Mouse (Mus musculus) layer of hippocampus, postnatal 25 days (tissue): ENCODE results near the gene Stk24. TPM values are rescaled to one million over a fixed set of nuclear protein-coding genes. Genes with fewer than 3 reads are reported as not detected.

ENCODE experiments used
- DNase-seq, 2 experiments: peaks; one replicate each; pipeline ENCODE4 v3.0.0; 2022; ENCODE audit warnings: mixed read lengths in 2 of 2, low spot score in 1 of 2; ENCODE audit errors: extremely low spot score in 1 of 2
- total RNA-seq, 2 experiments: library from RNA; stranded (reverse); gene quantifications; 2 replicates each; pipeline ENCODE4 v1.2.3; 2021

Gene Stk24
- total RNA-seq, 2 experiments from 2014 or later, result 57.2 to 57.3 TPM

DNA sequence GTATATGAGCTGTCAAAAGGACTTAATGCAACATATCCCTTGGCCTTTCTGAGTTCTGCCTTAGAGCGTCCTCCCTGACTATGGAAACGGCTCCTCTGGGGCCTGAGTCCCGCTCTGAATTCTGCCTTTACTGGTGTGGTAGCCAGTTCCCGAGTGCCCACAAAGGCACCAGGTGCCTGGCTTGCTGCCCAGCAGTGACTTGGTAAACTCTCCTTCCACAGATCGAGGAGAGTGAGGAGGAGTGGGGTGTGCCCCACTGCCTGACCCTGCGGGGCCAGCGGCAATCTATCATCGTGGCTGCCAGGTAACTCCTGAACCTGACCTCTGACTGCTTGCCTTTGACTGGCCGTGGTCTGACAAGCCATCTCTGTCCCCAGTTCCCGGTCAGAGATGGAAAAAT, 103.8 kb downstream of the Stk24 start:
- no peak for DNase-seq

GRCm38 (mm10) chr14:121274985-121275384, 104.8 kb downstream of the Stk24 start:
- no peak for DNase-seq

- DNase-seq, result no peak
Observed at GRCm38 (mm10) chr14:121270490-121270889, 109.3 kb downstream of the Stk24 start.

- no peak for DNase-seq
Observed at GRCm38 (mm10) chr14:121267801-121268200, 112.0 kb downstream of the Stk24 start.

DNA sequence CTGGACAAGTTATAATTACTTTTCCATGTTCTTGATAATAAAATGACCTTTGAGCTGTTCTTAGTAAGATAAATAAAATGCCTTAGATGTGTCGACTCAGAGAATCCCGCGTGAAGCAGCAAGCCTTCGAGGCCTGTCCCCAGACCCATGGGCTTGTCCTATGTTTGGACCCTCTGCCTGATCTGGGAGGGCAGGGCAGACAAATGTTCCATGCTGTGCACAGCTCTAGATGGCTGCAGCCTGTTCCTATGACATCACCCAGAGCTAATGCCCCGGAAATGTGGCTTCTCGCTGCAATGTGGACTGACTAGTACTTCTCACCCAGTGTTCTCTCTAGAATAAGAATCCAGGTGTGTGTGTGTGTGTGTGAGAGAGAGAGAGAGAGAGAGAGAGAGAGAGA, 115.4 kb downstream of the Stk24 start:
- DNase-seq, result no peak

- DNase-seq, result no peak
Observed at GRCm38 (mm10) chr14:121263912-121264311, 115.9 kb downstream of the Stk24 start.

- DNase-seq, result no peak
Observed at GRCm38 (mm10) chr14:121262606-121263005, 117.2 kb downstream of the Stk24 start.

GRCm38 (mm10) chr14:121261229-121261879, 118.5 kb downstream of the Stk24 start:
- DNase-seq, result no peak

DNA sequence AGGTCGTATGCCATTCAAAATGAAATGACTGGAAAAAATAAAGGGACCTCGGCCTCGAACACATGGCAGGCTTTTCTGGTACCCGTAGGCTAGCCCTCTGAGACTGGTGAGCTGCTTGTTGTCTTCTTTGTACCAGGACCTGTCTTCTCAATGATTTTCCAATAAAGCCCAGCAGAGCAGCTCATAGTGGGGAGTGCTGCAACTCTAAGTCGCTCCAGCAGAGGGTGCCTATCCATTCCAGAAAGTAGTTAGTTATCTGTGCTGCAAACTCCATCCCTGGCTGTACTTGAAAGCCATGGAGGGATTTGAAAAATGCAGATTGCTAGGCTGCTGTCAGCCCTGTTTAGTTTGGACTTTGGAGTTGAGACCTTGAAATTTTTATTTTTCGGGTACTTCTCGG, 120.0 kb downstream of the Stk24 start:
- DNase-seq, result peak in 1 of 2 experiments; percentile 61

DNA sequence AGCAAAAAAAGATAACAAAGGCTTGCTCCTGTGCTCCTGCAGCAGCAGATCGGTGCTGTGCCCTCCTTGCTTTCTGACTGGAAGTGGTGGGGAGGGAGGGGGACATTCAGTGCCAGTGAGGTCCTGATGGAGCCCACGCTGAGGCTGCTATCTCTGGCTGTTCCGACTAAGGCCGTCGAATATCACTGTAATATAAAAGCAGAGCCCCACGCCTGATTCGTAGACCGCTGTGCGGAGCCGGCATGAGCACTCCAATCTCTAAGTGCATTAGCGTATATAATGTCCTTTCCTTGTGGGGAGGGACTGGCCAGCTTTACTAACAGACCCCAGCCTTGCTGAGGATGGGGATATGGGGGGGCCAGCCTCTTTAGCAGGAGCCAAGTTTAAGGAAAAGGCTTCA, 120.5 kb downstream of the Stk24 start:
- no peak for DNase-seq

DNA sequence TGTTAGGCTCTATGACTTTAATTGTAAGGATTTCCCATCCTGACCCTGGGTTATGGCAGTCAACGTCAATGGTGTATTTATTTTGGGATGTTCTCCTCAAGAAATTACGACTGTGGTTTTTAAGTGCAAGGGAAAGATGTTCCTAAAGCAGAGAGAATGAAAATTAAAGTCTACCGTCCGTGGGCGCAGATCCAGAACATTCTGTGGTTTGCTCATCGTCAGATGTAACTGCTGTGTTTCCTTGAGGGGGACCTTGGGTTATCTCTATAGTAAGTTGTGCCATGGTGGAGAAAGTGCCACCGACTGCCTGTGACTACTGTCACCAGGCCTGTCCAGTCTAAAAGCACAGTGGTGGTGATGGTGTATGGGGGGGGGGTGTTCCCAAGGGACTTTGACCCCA, 122.9 kb downstream of the Stk24 start:
- DNase-seq, result no peak

GRCm38 (mm10) chr14:121255469-121255868, 124.3 kb downstream of the Stk24 start:
- no peak for DNase-seq

GRCm38 (mm10) chr14:121254869-121255268, 124.9 kb downstream of the Stk24 start:
- DNase-seq, result no peak

DNA sequence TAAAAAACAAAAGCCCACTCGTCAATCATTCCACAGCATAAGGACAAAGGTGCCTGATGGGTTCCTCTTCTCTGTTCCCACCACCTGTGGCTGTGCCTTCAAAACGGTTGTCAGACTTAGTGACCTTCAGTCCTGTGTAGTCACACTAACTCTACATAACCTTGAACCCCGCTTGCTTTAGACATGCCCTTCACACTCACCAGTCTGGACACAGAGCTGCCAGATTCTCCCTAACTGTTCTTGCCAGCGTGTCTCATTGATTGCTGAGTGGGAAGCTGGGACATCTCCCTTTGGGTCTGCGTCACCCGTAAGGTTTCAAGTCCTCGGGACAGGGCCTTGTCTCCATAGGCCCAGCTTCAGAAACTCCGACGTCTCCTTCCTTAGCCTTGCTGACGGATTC, 127.3 kb downstream of the Stk24 start:
- no peak for DNase-seq

DNA sequence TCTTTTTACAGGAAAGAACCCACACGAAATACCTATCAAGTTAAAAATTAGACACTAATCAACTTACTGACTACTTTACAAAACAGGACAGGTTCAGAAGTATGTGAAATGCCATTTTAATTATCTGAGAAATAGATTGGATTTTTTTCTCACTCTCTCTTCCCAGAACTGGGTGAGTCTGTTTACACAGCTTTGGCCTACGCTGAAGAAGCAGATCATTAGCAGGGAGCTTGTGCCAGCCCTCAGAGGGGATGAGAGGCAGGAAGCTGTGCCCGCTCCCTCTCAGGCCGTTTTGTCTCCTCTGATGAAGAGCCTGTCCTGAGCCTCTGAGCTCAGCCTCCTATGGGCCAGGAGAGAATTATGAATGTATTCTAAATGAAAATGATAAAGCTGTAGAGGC, 128.1 kb downstream of the Stk24 start:
- DNase-seq, result no peak

DNA sequence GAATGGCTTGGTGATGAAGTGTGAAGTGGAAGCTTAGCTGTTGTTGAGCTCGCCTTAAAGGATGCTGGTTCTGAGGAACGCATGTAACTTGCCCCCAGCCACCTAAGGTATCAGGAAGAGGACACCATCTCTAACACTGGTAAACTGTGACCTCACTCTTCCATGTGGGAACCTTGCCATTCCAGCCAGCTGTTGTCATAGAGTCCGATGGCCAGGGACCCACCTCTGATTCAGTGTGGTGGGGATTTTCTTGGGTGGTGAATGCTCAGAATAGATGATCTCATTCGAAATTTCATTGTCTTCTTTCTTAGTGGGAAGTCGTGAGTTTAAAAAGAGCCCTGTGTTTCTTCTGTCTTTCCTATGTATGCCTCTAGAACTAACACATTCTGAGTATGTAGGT, 128.7 kb downstream of the Stk24 start:
- no peak for DNase-seq

DNA sequence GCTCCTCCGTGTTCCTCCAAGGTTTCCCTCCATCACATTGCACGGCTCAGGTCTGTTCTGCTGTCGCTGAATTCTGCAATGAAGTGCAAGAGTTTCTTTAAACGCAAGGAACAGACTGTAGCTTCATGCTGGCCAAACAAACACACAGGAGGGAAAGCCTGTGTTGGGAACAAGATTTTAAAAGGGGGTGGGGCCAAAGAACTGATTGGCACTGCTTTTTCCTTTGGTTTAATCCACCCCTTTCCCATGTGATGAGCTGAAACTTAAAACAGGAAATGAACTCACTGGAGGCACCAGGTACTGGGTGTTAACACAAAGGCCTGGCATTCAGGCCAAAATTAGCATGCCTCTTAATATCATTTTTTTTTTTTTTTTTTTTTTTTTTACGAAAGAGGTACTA, 131.5 kb downstream of the Stk24 start:
- DNase-seq, result no peak

DNA sequence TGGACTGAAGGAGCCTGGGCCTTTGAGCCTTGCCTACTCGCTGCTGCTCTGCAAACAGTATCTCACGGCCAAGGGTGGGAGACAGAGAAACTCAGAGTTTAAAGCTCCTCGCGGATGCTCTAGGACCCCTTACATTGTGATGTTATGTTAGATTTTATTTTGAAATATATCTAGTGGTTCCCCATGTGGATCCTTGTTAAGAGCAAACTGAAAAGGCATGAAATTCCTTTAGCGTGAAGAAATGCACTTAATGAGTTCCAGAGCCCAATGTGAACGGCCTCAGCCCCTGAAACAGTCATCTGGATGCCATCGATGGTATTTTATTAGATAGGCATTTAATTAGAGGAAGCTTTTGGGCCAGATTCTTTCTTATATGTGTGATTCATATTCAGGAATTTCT, 132.5 kb downstream of the Stk24 start:
- DNase-seq, result no peak

- no peak for DNase-seq
Observed at GRCm38 (mm10) chr14:121246048-121246731, 133.6 kb downstream of the Stk24 start.

DNA sequence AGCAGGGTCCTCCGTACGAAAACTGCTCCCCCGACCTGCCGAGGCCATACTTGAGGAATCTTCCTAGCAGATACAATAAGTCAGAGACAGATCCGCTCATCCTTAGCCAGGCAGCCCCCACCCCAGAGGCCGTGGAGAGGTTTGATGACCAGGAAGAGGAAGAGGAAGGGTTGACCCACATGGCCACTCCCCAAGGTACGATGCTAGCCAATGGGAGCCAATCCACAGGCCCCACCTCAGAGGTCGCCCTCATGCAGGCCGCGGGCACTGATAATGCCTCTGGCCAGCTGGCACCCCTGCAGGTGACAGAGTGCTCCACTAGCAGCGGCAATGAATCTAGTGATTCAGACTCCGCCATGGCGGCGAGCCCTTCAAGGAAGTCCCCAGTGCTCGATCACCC, 135.7 kb downstream of the Stk24 start:
- DNase-seq, result no peak

DNA sequence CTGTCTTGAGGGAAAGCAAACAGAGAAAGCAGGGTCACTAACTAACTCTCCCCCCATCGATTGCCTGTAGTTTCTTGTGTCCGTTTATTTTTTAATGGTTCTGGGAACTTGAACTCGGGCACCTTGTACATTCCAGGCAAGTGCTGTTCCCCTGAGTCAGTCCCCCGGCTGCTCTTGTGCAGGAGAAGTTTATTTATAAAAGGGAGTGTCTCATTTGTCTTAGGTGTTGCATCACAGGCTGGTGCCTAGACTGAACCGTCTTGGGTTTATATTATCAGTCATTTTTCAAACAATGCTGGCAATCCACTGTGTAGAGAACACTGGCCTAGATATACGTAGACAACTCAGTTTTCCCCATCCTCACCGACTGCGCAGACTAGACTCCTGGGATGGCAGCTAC, 140.4 kb downstream of the Stk24 start:
- no peak for DNase-seq

DNA sequence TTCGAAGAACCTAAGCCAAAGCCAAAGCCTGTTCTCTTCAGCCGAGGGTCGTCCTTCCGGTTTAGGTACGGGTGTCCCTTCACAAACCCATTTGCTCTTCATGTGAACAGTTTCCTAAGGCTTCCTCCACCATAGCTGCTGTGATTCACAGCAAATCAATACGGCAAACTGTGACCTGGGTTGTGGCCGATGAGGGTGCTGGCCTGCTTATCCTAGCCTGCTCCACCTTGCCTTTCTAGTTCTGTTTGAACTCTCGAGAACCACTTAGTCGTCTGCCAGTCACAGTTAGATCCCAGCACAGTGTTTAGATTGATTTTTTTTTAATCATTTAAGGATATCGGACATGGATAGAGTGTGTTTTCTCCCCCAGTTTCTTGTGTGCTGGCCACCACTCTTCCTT, 141.1 kb downstream of the Stk24 start:
- no peak for DNase-seq
